Mouse (Mus musculus) embryonic facial prominence, embryonic 13.5 days (tissue): Measurements from ENCODE around the gene Morc3. TPM values are rescaled to one million over a fixed set of nuclear protein-coding genes. Genes with fewer than 3 reads are reported as not detected.

Experiments
- ATAC-seq: fragments of 200-750 bp; cut with Nextera tagmentation; 2 replicates; pipeline ENCODE4 v1.8.0; 2017; ENCODE audit warnings: low read depth; ENCODE audit not compliant: insufficient number of reproducible peaks, insufficient read depth, low FRiP score, low TSS enrichment
- H3K27ac ChIP-seq: fragments of 300-500 bp; sonication (generic); 2 replicates; pipeline ENCODE4 v1.5.1; 2015; ENCODE audit warnings: moderate library complexity, mild to moderate bottlenecking, inconsistent platforms
- H3K27me3 ChIP-seq: fragments of 300-500 bp; sonication (generic); 2 replicates; pipeline ENCODE4 v1.6.1; 2015; ENCODE audit warnings: mild to moderate bottlenecking, inconsistent platforms
- H3K36me3 ChIP-seq: fragments of 300-500 bp; sonication (generic); 2 replicates; pipeline ENCODE4 v1.6.1; 2015; ENCODE audit warnings: mild to moderate bottlenecking, inconsistent platforms
- H3K4me1 ChIP-seq: fragments of 300-500 bp; sonication (generic); 2 replicates; pipeline ENCODE4 v1.6.1; 2015; ENCODE audit warnings: inconsistent platforms
- H3K4me2 ChIP-seq: fragments of 300-500 bp; sonication (generic); 2 replicates; pipeline ENCODE4 v1.6.1; 2015; ENCODE audit warnings: moderate library complexity, mild to moderate bottlenecking, inconsistent platforms
- H3K4me3 ChIP-seq: fragments of 300-500 bp; sonication (generic); 2 replicates; pipeline ENCODE4 v1.5.1; 2015; ENCODE audit warnings: mild to moderate bottlenecking, inconsistent platforms
- H3K9ac ChIP-seq: fragments of 300-500 bp; sonication (generic); 2 replicates; pipeline ENCODE4 v1.6.1; 2015; ENCODE audit warnings: mild to moderate bottlenecking, inconsistent platforms
- H3K9me3 ChIP-seq: fragments of 300-500 bp; sonication (generic); 2 replicates; pipeline ENCODE4 v1.6.1; 2016; ENCODE audit warnings: inconsistent platforms
- WGBS: fragments of 180-500 bp; shearing (Covaris S2); methylation state at CpG from one replicate; pipeline ENCODE4 v1.1.7; 2015; ENCODE audit warnings: mixed read lengths; 5-methylcytosine and 5-hydroxymethylcytosine counted together
- polyA plus RNA-seq: library from polyadenylated mRNA; unstranded; fragments of >200 nt; fragmentation: Nextera tagmentation; extraction: Ambion mirVana; gene quantifications from 2 replicates; pipeline ENCODE4 v1.2.1, GENCODE M21; 2015

Gene Morc3
- polyA plus RNA-seq, 1 experiment from 2014 or later: 32.9 TPM

- H3K4me1 ChIP-seq: peaks cover 7% of the 10 kb centered on the region; the same call in 1 of the 2 replicates
- no peak overlapping the region for H3K27ac ChIP-seq
- H3K4me2 ChIP-seq: no peak overlapping the region
- H3K27me3 ChIP-seq: no peaks in the 10 kb centered on the region
- ATAC-seq: no peak
- H3K9me3 ChIP-seq: no peaks in the 10 kb centered on the region
- no peak overlapping the region for H3K9ac ChIP-seq
- H3K36me3 ChIP-seq: 0 out of 2 replicates have a peak, but pooled peaks cover 11% of the 10 kb centered on the region
- WGBS: 73% methylated on average over 11 of the region's 11 CpGs
- no peak overlapping the region for H3K4me3 ChIP-seq
Measured at GRCm38 (mm10) chr16:93797841-93798492, 34.0 kb upstream of the Morc3 start.

GRCm38 (mm10) chr16:93798623-93799022 is 33.3 kb upstream of the Morc3 start:
- no peaks in the 10 kb centered on the region for H3K9me3 ChIP-seq
- H3K27ac ChIP-seq: no peak overlapping the region
- 62% methylated on average over 5 of the region's 5 CpGs for WGBS
- peaks cover 14% of the 10 kb centered on the region; the same call in 1 of the 2 replicates for H3K36me3 ChIP-seq
- H3K4me1 ChIP-seq: peaks cover 7% of the 10 kb centered on the region; the same call in 1 of the 2 replicates
- H3K4me3 ChIP-seq: no peak overlapping the region
- no peak for ATAC-seq
- H3K27me3 ChIP-seq: no peaks in the 10 kb centered on the region
- no peak overlapping the region for H3K9ac ChIP-seq
- no peak overlapping the region for H3K4me2 ChIP-seq

GRCm38 (mm10) chr16:93799071-93799470 is 32.9 kb upstream of the Morc3 start:
- no peak overlapping the region for H3K27ac ChIP-seq
- no peak overlapping the region for H3K9ac ChIP-seq
- peaks cover 7% of the 10 kb centered on the region; the same call in 1 of the 2 replicates for H3K4me1 ChIP-seq
- 73% methylated on average over 3 of the region's 3 CpGs for WGBS
- H3K36me3 ChIP-seq: peaks cover 15% of the 10 kb centered on the region; the same call in 1 of the 2 replicates
- H3K9me3 ChIP-seq: no peaks in the 10 kb centered on the region
- no peak overlapping the region for H3K4me2 ChIP-seq
- no peaks in the 10 kb centered on the region for H3K27me3 ChIP-seq
- ATAC-seq: no peak
- H3K4me3 ChIP-seq: no peak overlapping the region

GRCm38 (mm10) chr16:93799936-93800335 is 32.0 kb upstream of the Morc3 start:
- Histone ChIP-seq H3K27me3 (no peaks in the 10 kb centered on the region), H3K36me3 (peaks cover 12% of the 10 kb centered on the region; the same call in 1 of the 2 replicates), H3K4me3 (no peak overlapping the region), H3K4me2 (no peak overlapping the region), H3K27ac (no peak overlapping the region), H3K9me3 (no peaks in the 10 kb centered on the region), H3K4me1 (peaks cover 7% of the 10 kb centered on the region; the same call in 1 of the 2 replicates), H3K9ac (no peak overlapping the region)
- 95% methylated on average over 16 of the region's 16 CpGs for WGBS
- no peak for ATAC-seq

- ATAC-seq: no peak
- no peaks in the 10 kb centered on the region for H3K27me3 ChIP-seq
- H3K27ac ChIP-seq: peak overlapping the region; percentile 72; the same call in 1 of the 2 replicates
- 90% methylated on average over 6 of the region's 6 CpGs for WGBS
- no peak overlapping the region for H3K4me3 ChIP-seq
- H3K36me3 ChIP-seq: peaks cover 22% of the 10 kb centered on the region
- peaks cover 7% of the 10 kb centered on the region for H3K9me3 ChIP-seq
- H3K9ac ChIP-seq: no peak overlapping the region
- peaks cover 38% of the 10 kb centered on the region for H3K4me1 ChIP-seq
- no peak overlapping the region for H3K4me2 ChIP-seq
Measured at GRCm38 (mm10) chr16:93807167-93807566, 24.8 kb upstream of the Morc3 start.

GRCm38 (mm10) chr16:93807961-93808554 is 23.9 kb upstream of the Morc3 start:
- Histone ChIP-seq H3K4me1 (peaks cover 38% of the 10 kb centered on the region), H3K4me3 (no peak overlapping the region), H3K27ac (peak overlapping the region; percentile 72), H3K36me3 (peaks cover 25% of the 10 kb centered on the region), H3K9ac (no peak overlapping the region), H3K9me3 (peaks cover 7% of the 10 kb centered on the region), H3K4me2 (no peak overlapping the region), H3K27me3 (no peaks in the 10 kb centered on the region)
- 5% methylated on average over 8 of the region's 8 CpGs for WGBS
- ATAC-seq: no peak

GRCm38 (mm10) chr16:93815856-93816736 is 15.8 kb upstream of the Morc3 start:
- H3K27ac ChIP-seq: peak overlapping the region; percentile 68
- no peaks in the 10 kb centered on the region for H3K27me3 ChIP-seq
- H3K9ac ChIP-seq: peak overlapping the region; percentile 16; the same call in 1 of the 2 replicates
- no peak overlapping the region for H3K4me3 ChIP-seq
- H3K36me3 ChIP-seq: peaks cover 13% of the 10 kb centered on the region
- peak; percentile 62; the same call in 1 of the 2 replicates for ATAC-seq
- peaks cover 7% of the 10 kb centered on the region for H3K4me1 ChIP-seq
- WGBS: 61% methylated on average over 20 of the region's 20 CpGs
- peaks cover 7% of the 10 kb centered on the region for H3K9me3 ChIP-seq
- H3K4me2 ChIP-seq: no peak overlapping the region

GRCm38 (mm10) chr16:93816861-93817260 is 15.1 kb upstream of the Morc3 start:
- Histone ChIP-seq H3K4me1 (peaks cover 7% of the 10 kb centered on the region), H3K27me3 (no peaks in the 10 kb centered on the region), H3K4me2 (no peak overlapping the region), H3K27ac (peak overlapping the region; percentile 68), H3K36me3 (peaks cover 6% of the 10 kb centered on the region), H3K9ac (no peak overlapping the region), H3K9me3 (0 out of 2 replicates have a peak, but pooled peaks cover 1% of the 10 kb centered on the region), H3K4me3 (no peak overlapping the region)
- WGBS: 76% methylated on average over 7 of the region's 7 CpGs
- ATAC-seq: no peak

GRCm38 (mm10) chr16:93817371-93817770 is 14.6 kb upstream of the Morc3 start:
- Histone ChIP-seq H3K36me3 (peaks cover 1% of the 10 kb centered on the region), H3K4me1 (peaks cover 7% of the 10 kb centered on the region), H3K4me2 (no peak overlapping the region), H3K9ac (no peak overlapping the region), H3K27ac (no peak overlapping the region), H3K9me3 (0 out of 2 replicates have a peak, but pooled peaks cover 4% of the 10 kb centered on the region), H3K4me3 (no peak overlapping the region), H3K27me3 (no peaks in the 10 kb centered on the region)
- ATAC-seq: no peak
- 77% methylated on average over 5 of the region's 5 CpGs for WGBS

GRCm38 (mm10) chr16:93818691-93819324 is 13.1 kb upstream of the Morc3 start:
- peaks cover 7% of the 10 kb centered on the region for H3K4me1 ChIP-seq
- no peak overlapping the region for H3K4me2 ChIP-seq
- H3K27ac ChIP-seq: no peak overlapping the region
- H3K36me3 ChIP-seq: no peaks in the 10 kb centered on the region
- 64% methylated on average over 12 of the region's 12 CpGs for WGBS
- no peak for ATAC-seq
- peaks cover 10% of the 10 kb centered on the region; the same call in 1 of the 2 replicates for H3K9me3 ChIP-seq
- no peak overlapping the region for H3K4me3 ChIP-seq
- no peaks in the 10 kb centered on the region for H3K27me3 ChIP-seq
- no peak overlapping the region for H3K9ac ChIP-seq

- H3K27me3 ChIP-seq: no peaks in the 10 kb centered on the region
- no peak overlapping the region for H3K4me2 ChIP-seq
- H3K4me1 ChIP-seq: peaks cover 7% of the 10 kb centered on the region
- no peak overlapping the region for H3K27ac ChIP-seq
- no peak for ATAC-seq
- H3K36me3 ChIP-seq: no peaks in the 10 kb centered on the region
- WGBS: 81% methylated on average over 4 of the region's 4 CpGs
- no peak overlapping the region for H3K4me3 ChIP-seq
- H3K9me3 ChIP-seq: peaks cover 10% of the 10 kb centered on the region; the same call in 1 of the 2 replicates
- H3K9ac ChIP-seq: no peak overlapping the region
Measured at GRCm38 (mm10) chr16:93819325-93819696, 12.6 kb upstream of the Morc3 start.
